Mouse (Mus musculus) erythroblast, embryonic 14.5 days (primary cell): Measurements from ENCODE around the gene Slc16a9.

Source experiments
- GATA1 ChIP-seq: IDR thresholded peaks from 2 replicates; pipeline ENCODE4 v1.6.1; 2012; ENCODE audit warnings: low read length, inconsistent platforms, mixed read lengths
- TAL1 ChIP-seq: IDR thresholded peaks from 3 replicates; pipeline ENCODE4 v1.6.1; 2012; ENCODE audit warnings: low read length, inconsistent platforms, mixed read lengths

GRCm38 (mm10) chr10:70230352-70230751 is 14.5 kb upstream of the Slc16a9 start:
- TF ChIP-seq GATA1 (no peak), TAL1 (no peak)
